Mouse (Mus musculus) gonadal fat pad, adult 2 months (tissue): ENCODE data around the gene Srebf1. TPM values are rescaled to one million over a fixed set of nuclear protein-coding genes. Genes with fewer than 3 reads are reported as not detected.

ENCODE experiments used
- DNase-seq: peaks from one replicate; pipeline ENCODE4 v3.0.0-alpha.2; 2012; ENCODE audit warnings: low read depth
- polyA plus RNA-seq: library from polyadenylated mRNA; depleted of rRNA; stranded (reverse); fragments of >200 nt; gene quantifications from 2 replicates; pipeline ENCODE4 v1.2.3, GENCODE M21; 2012

Srebf1 gene
- polyA plus RNA-seq, 1 experiment, result 402 TPM

- DNase-seq, result no peak
Measured at GRCm38 (mm10) chr11:60235351-60235750, 13.0 kb upstream of the Srebf1 start.

GRCm38 (mm10) chr11:60233235-60233634 is 10.9 kb upstream of the Srebf1 start:
- no peak for DNase-seq

- no peak for DNase-seq
Measured at GRCm38 (mm10) chr11:60232441-60233058, 10.2 kb upstream of the Srebf1 start.

- no peak for DNase-seq
Measured at GRCm38 (mm10) chr11:60231951-60232350, 9.6 kb upstream of the Srebf1 start.

- DNase-seq, result no peak
Measured at GRCm38 (mm10) chr11:60231326-60231725, 8.9 kb upstream of the Srebf1 start.

- DNase-seq, result no peak
Measured at GRCm38 (mm10) chr11:60230512-60230911, 8.1 kb upstream of the Srebf1 start.

- no peak for DNase-seq
Measured at GRCm38 (mm10) chr11:60229821-60230220, 7.4 kb upstream of the Srebf1 start.

- DNase-seq, result no peak
Measured at GRCm38 (mm10) chr11:60228525-60228924, 6.1 kb upstream of the Srebf1 start.

GRCm38 (mm10) chr11:60225874-60226273 is 3.5 kb upstream of the Srebf1 start:
- no peak for DNase-seq

- no peak for DNase-seq
Measured at GRCm38 (mm10) chr11:60224676-60225075, 2.3 kb upstream of the Srebf1 start.

GRCm38 (mm10) chr11:60222085-60222468 is 304 bp downstream of the Srebf1 start:
- DNase-seq, result no peak

- DNase-seq, result no peak
Measured at GRCm38 (mm10) chr11:60221425-60221824, 956 bp downstream of the Srebf1 start.

GRCm38 (mm10) chr11:60220291-60220804 is 2.0 kb downstream of the Srebf1 start:
- no peak for DNase-seq

GRCm38 (mm10) chr11:60219609-60220008 is 2.8 kb downstream of the Srebf1 start:
- no peak for DNase-seq

- no peak for DNase-seq
Measured at GRCm38 (mm10) chr11:60217467-60217866, 4.9 kb downstream of the Srebf1 start.

- no peak for DNase-seq
Measured at GRCm38 (mm10) chr11:60216671-60217070, 5.7 kb downstream of the Srebf1 start.

GRCm38 (mm10) chr11:60213266-60213665 is 9.1 kb downstream of the Srebf1 start:
- DNase-seq, result no peak

- no peak for DNase-seq
Measured at GRCm38 (mm10) chr11:60211761-60212160, 10.6 kb downstream of the Srebf1 start.

GRCm38 (mm10) chr11:60211152-60211551 is 11.2 kb downstream of the Srebf1 start:
- no peak for DNase-seq

GRCm38 (mm10) chr11:60210305-60210724 is 12.1 kb downstream of the Srebf1 start:
- DNase-seq, result no peak

GRCm38 (mm10) chr11:60209933-60210249 is 12.5 kb downstream of the Srebf1 start:
- DNase-seq, result no peak

- no peak for DNase-seq
Measured at GRCm38 (mm10) chr11:60209217-60209932, 13.0 kb downstream of the Srebf1 start.

- no peak for DNase-seq
Measured at GRCm38 (mm10) chr11:60208712-60209111, 13.7 kb downstream of the Srebf1 start.
